14 mouse cellular contexts compared by ENCODE assay signal in genomic region chr13:59508584-59508983, GRCm38 (mm10).
DNase-seq lines count a peak whose midpoint lies in the region; ATAC-seq and TF ChIP-seq lines count a peak whose summit lies in the region.
"Had no signal": no experiment of that assay in that cellular context is flagged by ENCODE, and none has a peak within 500 bp of the region (broad histone marks: within the 10 kb centered on the region; RNA-seq: fewer than 3 reads in every experiment).

No protein-coding gene starts in this region.

- no peaks in the 10 kb centered on the region for H3K4me1 ChIP-seq in hindbrain, postnatal 0 days (ENCODE audit: insufficient read depth, low read length)
- no peaks in the 10 kb centered on the region for H3K4me1 ChIP-seq in hindbrain, embryonic 14.5 days (replicated peaks; ENCODE audit: control insufficient read depth, insufficient read depth, low read length)
- H3K4me1 ChIP-seq in liver, embryonic 11.5 days (replicated peaks; ENCODE audit: control insufficient read depth, insufficient read depth, low read length) = no peaks in the 10 kb centered on the region
- H3K4me1 ChIP-seq: limb, embryonic 15.5 days had no signal

- no peaks in the 10 kb centered on the region for H3K27me3 ChIP-seq in hindbrain, postnatal 0 days (ENCODE audit: insufficient read depth, low read length)
- H3K27me3 ChIP-seq in hindbrain, embryonic 14.5 days (ENCODE audit: control insufficient read depth, insufficient read depth, low read length) = no peaks in the 10 kb centered on the region
- H3K27me3 ChIP-seq in liver, embryonic 11.5 days (replicated peaks; ENCODE audit: control insufficient read depth, insufficient read depth, low read length) = no peaks in the 10 kb centered on the region
- H3K27me3 ChIP-seq: limb, embryonic 15.5 days had no signal

- no peak overlapping the region for H3K4me3 ChIP-seq in hindbrain, postnatal 0 days (ENCODE audit: low read length)
- H3K4me3 ChIP-seq in hindbrain, embryonic 14.5 days (replicated peaks; ENCODE audit: low read length) = no peak overlapping the region
- no peak overlapping the region for H3K4me3 ChIP-seq in liver, embryonic 11.5 days (ENCODE audit: low read depth, low read length)
- H3K4me3 ChIP-seq: limb, embryonic 15.5 days had no signal

- ATAC-seq in hindbrain, postnatal 0 days = no peak
- ATAC-seq in hindbrain, embryonic 14.5 days (ENCODE audit: low FRiP score) = no peak
- ATAC-seq in megakaryocyte progenitor cell, adult 5-6 weeks (replicated peaks; ENCODE audit: poor library complexity) = peak; percentile 55
- no peak for ATAC-seq in liver, embryonic 11.5 days (replicated peaks; ENCODE audit: low FRiP score)

- H3K9me3 ChIP-seq in hindbrain, postnatal 0 days (ENCODE audit: low read length) = no peaks in the 10 kb centered on the region
- no peaks in the 10 kb centered on the region for H3K9me3 ChIP-seq in hindbrain, embryonic 14.5 days (ENCODE audit: control insufficient read depth, low read length)
- H3K9me3 ChIP-seq in liver, embryonic 11.5 days (ENCODE audit: control insufficient read depth, low read length) = no peaks in the 10 kb centered on the region
- H3K9me3 ChIP-seq: limb, embryonic 15.5 days had no signal

- H3K36me3 ChIP-seq in hindbrain, postnatal 0 days (ENCODE audit: insufficient read depth, low read length) = peaks cover 4% of the 10 kb centered on the region; the same call in 1 of the 2 replicates
- H3K36me3 ChIP-seq in hindbrain, embryonic 14.5 days (replicated peaks; ENCODE audit: control insufficient read depth, insufficient read depth) = peaks cover 32% of the 10 kb centered on the region
- H3K36me3 ChIP-seq in liver, embryonic 11.5 days (ENCODE audit: control insufficient read depth, insufficient read depth, low read length) = no peaks in the 10 kb centered on the region

- no peak overlapping the region for H3K4me2 ChIP-seq in hindbrain, postnatal 0 days (ENCODE audit: low read depth, low read length)
- H3K4me2 ChIP-seq in hindbrain, embryonic 14.5 days (replicated peaks) = no peak overlapping the region
- no peak overlapping the region for H3K4me2 ChIP-seq in liver, embryonic 11.5 days
- H3K4me2 ChIP-seq: limb, embryonic 15.5 days; midbrain, embryonic 11.5 days had no signal

- TF ChIP-seq POLR2A in brain, embryonic 14.5 days (IDR thresholded peaks at IDR 0.05; ENCODE audit: borderline replicate concordance, extremely low read depth, insufficient read depth, insufficient read length, poor library complexity, severe bottlenecking) = no peak

- TF ChIP-seq CTCF in hindbrain, postnatal 0 days (IDR thresholded peaks at IDR 0.05; ENCODE audit: low read depth) = no peak
- TF ChIP-seq CTCF in brain, embryonic 14.5 days (IDR thresholded peaks at IDR 0.05; ENCODE audit: borderline replicate concordance, extremely low read depth, insufficient read depth, insufficient read length) = no peak

- DNase-seq in hindbrain, postnatal 0 days (ENCODE audit: low spot score) = peak; percentile 31
- no peak for DNase-seq in hindbrain, embryonic 14.5 days (ENCODE audit: low spot score)
- DNase-seq in B cell, adult 2 months = peak; percentile 22 to 35
- peak; percentile 39 for DNase-seq in brain, embryonic 14.5 days (ENCODE audit: low read depth)
- DNase-seq in liver, embryonic 11.5 days (ENCODE audit: low spot score) = no peak
- no peak for DNase-seq in retina, embryonic 14.5 days (ENCODE audit: low spot score)
- no peak for DNase-seq in heart, postnatal 36 days
- DNase-seq: adrenal gland, postnatal 36 days; cerebellum, postnatal 10 days; kidney, adult 18-20 months; right cerebral cortex, postnatal 25 days had no signal

- 58% methylated on average over 4 of the region's 4 CpGs for WGBS in hindbrain, postnatal 0 days
- 71% methylated on average over 4 of the region's 4 CpGs for WGBS in hindbrain, embryonic 14.5 days
- WGBS in liver, embryonic 11.5 days = 75% methylated on average over 4 of the region's 4 CpGs

- no peak overlapping the region for H3K27ac ChIP-seq in hindbrain, postnatal 0 days
- H3K27ac ChIP-seq in hindbrain, embryonic 14.5 days = no peak overlapping the region
- H3K27ac ChIP-seq in liver, embryonic 11.5 days (ENCODE audit: low read depth, low read length) = no peak overlapping the region
- H3K27ac ChIP-seq: limb, embryonic 15.5 days had no signal

- H3K9ac ChIP-seq in hindbrain, postnatal 0 days (replicated peaks; ENCODE audit: low read length) = no peak overlapping the region
- H3K9ac ChIP-seq in hindbrain, embryonic 14.5 days = no peak overlapping the region
- no peak overlapping the region for H3K9ac ChIP-seq in liver, embryonic 11.5 days (ENCODE audit: low read depth, low read length)
- H3K9ac ChIP-seq: limb, embryonic 15.5 days had no signal

- intact Hi-C loops in heart, postnatal 36 days (cut with DNase I) = no loop called here

Comparison
In these comparisons a context has a peak if more than half of its experiments do, and no peak if none do; other contexts are left out.
1. DNase-seq: peak in hindbrain, postnatal 0 days (single experiment), B cell, adult 2 months (2 of 2) and brain, embryonic 14.5 days (single experiment); none in hindbrain, embryonic 14.5 days (single experiment), liver, embryonic 11.5 days (single experiment), retina, embryonic 14.5 days (single experiment) and heart, postnatal 36 days (0 of 2).